Mouse (Mus musculus): ENCODE results near the gene Sdsl. TPM values are rescaled to one million over a fixed set of nuclear protein-coding genes. Genes with fewer than 3 reads are reported as not detected.

Sdsl gene
- polyA plus RNA-seq, 1 experiment from 2014 or later = 16.7 TPM

GRCm38 (mm10) chr5:120499202-120499601 is 26.6 kb upstream of the Sdsl start:
- H3K9ac ChIP-seq (ENCODE audit: low read length) = no peak overlapping the region
- no peaks in the 10 kb centered on the region for H3K27me3 ChIP-seq (ENCODE audit: control insufficient read depth, insufficient read depth, low read length)
- H3K4me1 ChIP-seq (ENCODE audit: control insufficient read depth, insufficient read depth, low read length) = peaks cover 11% of the 10 kb centered on the region
- H3K36me3 ChIP-seq (ENCODE audit: control insufficient read depth, insufficient read depth, low read length) = no peaks in the 10 kb centered on the region
- H3K27ac ChIP-seq (ENCODE audit: low read length) = no peak overlapping the region
- H3K9me3 ChIP-seq (replicated peaks; ENCODE audit: control insufficient read depth, low read length) = no peaks in the 10 kb centered on the region
- 85% methylated on average over 4 of the region's 4 CpGs for WGBS
- H3K4me3 ChIP-seq (replicated peaks; ENCODE audit: low read length) = no peak overlapping the region
- H3K4me2 ChIP-seq (ENCODE audit: low read depth, low read length) = no peak overlapping the region
- ATAC-seq (ENCODE audit: insufficient read depth, low FRiP score) = no peak

DNA sequence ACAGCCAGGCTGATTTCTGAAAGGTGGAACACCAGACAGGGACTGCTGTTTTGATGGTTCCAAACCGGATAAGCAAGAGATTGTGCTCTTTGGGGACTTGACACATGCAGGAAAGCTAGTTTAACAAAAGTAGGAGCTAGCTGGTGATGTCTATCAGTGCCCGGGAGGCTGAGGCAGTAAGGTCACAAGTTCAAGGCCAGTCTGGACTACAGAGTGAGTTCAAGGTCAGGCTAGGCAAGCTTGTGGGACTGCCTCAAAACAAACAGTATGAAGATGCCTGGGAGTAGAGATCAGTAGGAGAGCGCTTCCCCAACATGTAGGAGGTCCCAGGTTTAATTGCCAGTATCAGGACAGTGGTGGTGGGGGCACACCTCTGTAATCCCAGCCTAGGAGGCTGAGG is 24.5 kb upstream of the Sdsl start:
- no peak for ATAC-seq (ENCODE audit: insufficient read depth, low FRiP score)
- no peaks in the 10 kb centered on the region; the same call in 1 of the 2 replicates for H3K36me3 ChIP-seq (ENCODE audit: control insufficient read depth, insufficient read depth, low read length)
- H3K27ac ChIP-seq (ENCODE audit: low read length) = no peak overlapping the region
- no peak overlapping the region for H3K4me3 ChIP-seq (replicated peaks; ENCODE audit: low read length)
- peaks cover 3% of the 10 kb centered on the region for H3K4me1 ChIP-seq (ENCODE audit: control insufficient read depth, insufficient read depth, low read length)
- no peaks in the 10 kb centered on the region for H3K9me3 ChIP-seq (replicated peaks; ENCODE audit: control insufficient read depth, low read length)
- H3K27me3 ChIP-seq (ENCODE audit: control insufficient read depth, insufficient read depth, low read length) = no peaks in the 10 kb centered on the region
- no peak overlapping the region for H3K9ac ChIP-seq (ENCODE audit: low read length)
- H3K4me2 ChIP-seq (ENCODE audit: low read depth, low read length) = no peak overlapping the region
- 81% methylated on average over 3 of the region's 3 CpGs for WGBS

DNA sequence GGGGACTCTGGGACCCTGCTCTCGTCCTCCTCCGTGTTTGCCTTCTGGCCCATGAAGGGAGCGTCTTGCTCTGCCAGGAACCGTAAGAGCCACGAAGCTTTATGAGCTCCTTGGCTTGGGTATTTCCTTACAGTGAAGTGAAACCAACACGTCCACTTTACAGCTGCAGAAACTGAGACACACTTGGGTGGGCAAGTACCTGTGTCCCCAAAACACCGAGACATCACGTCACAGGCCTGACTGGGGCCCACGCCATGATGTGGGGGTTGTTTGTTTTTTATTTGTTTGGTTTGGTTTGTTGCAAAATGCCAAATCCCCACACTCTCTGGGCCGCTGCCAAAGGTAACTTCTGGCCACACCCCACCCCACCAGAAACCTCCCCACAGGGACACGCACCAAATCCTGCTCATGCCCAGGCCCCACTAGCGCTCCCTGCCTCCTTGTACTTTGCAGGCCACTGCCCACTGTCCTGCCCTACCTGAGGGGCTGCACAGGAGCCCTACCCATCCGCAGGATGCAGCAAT is 23.2 kb upstream of the Sdsl start:
- H3K4me2 ChIP-seq (ENCODE audit: low read depth, low read length) = no peak overlapping the region
- H3K4me1 ChIP-seq (ENCODE audit: control insufficient read depth, insufficient read depth, low read length) = no peaks in the 10 kb centered on the region
- no peaks in the 10 kb centered on the region for H3K9me3 ChIP-seq (replicated peaks; ENCODE audit: control insufficient read depth, low read length)
- H3K4me3 ChIP-seq (replicated peaks; ENCODE audit: low read length) = no peak overlapping the region
- H3K9ac ChIP-seq (ENCODE audit: low read length) = no peak overlapping the region
- WGBS = 90% methylated on average over 13 of the region's 13 CpGs
- no peak overlapping the region for H3K27ac ChIP-seq (ENCODE audit: low read length)
- no peak for ATAC-seq (ENCODE audit: insufficient read depth, low FRiP score)
- no peaks in the 10 kb centered on the region for H3K27me3 ChIP-seq (ENCODE audit: control insufficient read depth, insufficient read depth, low read length)
- no peaks in the 10 kb centered on the region; the same call in 1 of the 2 replicates for H3K36me3 ChIP-seq (ENCODE audit: control insufficient read depth, insufficient read depth, low read length)

- 79% methylated on average over 10 of the region's 10 CpGs for WGBS
- Histone ChIP-seq H3K27ac (ENCODE audit: low read length) (no peak overlapping the region), H3K4me2 (ENCODE audit: low read depth, low read length) (no peak overlapping the region), H3K9ac (ENCODE audit: low read length) (no peak overlapping the region), H3K9me3 (replicated peaks; ENCODE audit: control insufficient read depth, low read length) (no peaks in the 10 kb centered on the region), H3K4me1 (ENCODE audit: control insufficient read depth, insufficient read depth, low read length) (no peaks in the 10 kb centered on the region), H3K4me3 (replicated peaks; ENCODE audit: low read length) (no peak overlapping the region), H3K36me3 (ENCODE audit: control insufficient read depth, insufficient read depth, low read length) (no peaks in the 10 kb centered on the region; the same call in 1 of the 2 replicates), H3K27me3 (ENCODE audit: control insufficient read depth, insufficient read depth, low read length) (no peaks in the 10 kb centered on the region)
- ATAC-seq (ENCODE audit: insufficient read depth, low FRiP score) = no peak
Measured at GRCm38 (mm10) chr5:120495064-120495702, 22.6 kb upstream of the Sdsl start.

GRCm38 (mm10) chr5:120493873-120494395 is 21.3 kb upstream of the Sdsl start:
- WGBS = 86% methylated on average over 9 of the region's 9 CpGs
- no peak for ATAC-seq (ENCODE audit: insufficient read depth, low FRiP score)
- Histone ChIP-seq H3K27me3 (ENCODE audit: control insufficient read depth, insufficient read depth, low read length) (no peaks in the 10 kb centered on the region), H3K9ac (ENCODE audit: low read length) (no peak overlapping the region), H3K36me3 (ENCODE audit: control insufficient read depth, insufficient read depth, low read length) (no peaks in the 10 kb centered on the region; the same call in 1 of the 2 replicates), H3K4me2 (ENCODE audit: low read depth, low read length) (no peak overlapping the region), H3K4me1 (ENCODE audit: control insufficient read depth, insufficient read depth, low read length) (no peaks in the 10 kb centered on the region), H3K9me3 (replicated peaks; ENCODE audit: control insufficient read depth, low read length) (no peaks in the 10 kb centered on the region), H3K27ac (ENCODE audit: low read length) (no peak overlapping the region), H3K4me3 (replicated peaks; ENCODE audit: low read length) (no peak overlapping the region)

DNA sequence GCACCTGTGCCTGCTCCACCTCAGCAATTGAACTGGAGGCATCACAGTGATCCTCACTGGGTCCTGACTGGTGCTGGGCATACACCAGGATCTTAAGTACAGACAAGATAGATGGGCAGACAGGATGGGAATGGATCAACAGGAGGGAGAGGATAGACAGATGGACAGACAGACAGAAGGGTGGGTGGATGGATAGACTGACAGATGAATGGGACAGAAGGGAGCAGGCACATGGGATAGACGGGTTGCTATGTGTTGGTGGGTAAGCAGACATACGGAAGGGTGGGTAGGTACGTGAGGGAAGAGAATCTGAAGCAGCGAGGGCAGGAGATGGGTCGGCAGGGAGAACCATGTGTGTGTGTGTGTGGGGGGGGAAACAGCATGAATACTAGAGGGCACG is 20.8 kb upstream of the Sdsl start:
- H3K36me3 ChIP-seq (ENCODE audit: control insufficient read depth, insufficient read depth, low read length) = peaks cover under 1% of the 10 kb centered on the region
- WGBS = 93% methylated on average over 6 of the region's 6 CpGs
- no peak for ATAC-seq (ENCODE audit: insufficient read depth, low FRiP score)
- H3K4me1 ChIP-seq (ENCODE audit: control insufficient read depth, insufficient read depth, low read length) = no peaks in the 10 kb centered on the region
- no peak overlapping the region for H3K4me3 ChIP-seq (replicated peaks; ENCODE audit: low read length)
- no peak overlapping the region for H3K4me2 ChIP-seq (ENCODE audit: low read depth, low read length)
- no peaks in the 10 kb centered on the region for H3K9me3 ChIP-seq (replicated peaks; ENCODE audit: control insufficient read depth, low read length)
- H3K27me3 ChIP-seq (ENCODE audit: control insufficient read depth, insufficient read depth, low read length) = no peaks in the 10 kb centered on the region
- H3K27ac ChIP-seq (ENCODE audit: low read length) = no peak overlapping the region
- no peak overlapping the region for H3K9ac ChIP-seq (ENCODE audit: low read length)

- H3K36me3 ChIP-seq (ENCODE audit: control insufficient read depth, insufficient read depth, low read length) = peaks cover 8% of the 10 kb centered on the region
Measured at GRCm38 (mm10) chr5:120492437-120492836, 19.8 kb upstream of the Sdsl start.

DNA sequence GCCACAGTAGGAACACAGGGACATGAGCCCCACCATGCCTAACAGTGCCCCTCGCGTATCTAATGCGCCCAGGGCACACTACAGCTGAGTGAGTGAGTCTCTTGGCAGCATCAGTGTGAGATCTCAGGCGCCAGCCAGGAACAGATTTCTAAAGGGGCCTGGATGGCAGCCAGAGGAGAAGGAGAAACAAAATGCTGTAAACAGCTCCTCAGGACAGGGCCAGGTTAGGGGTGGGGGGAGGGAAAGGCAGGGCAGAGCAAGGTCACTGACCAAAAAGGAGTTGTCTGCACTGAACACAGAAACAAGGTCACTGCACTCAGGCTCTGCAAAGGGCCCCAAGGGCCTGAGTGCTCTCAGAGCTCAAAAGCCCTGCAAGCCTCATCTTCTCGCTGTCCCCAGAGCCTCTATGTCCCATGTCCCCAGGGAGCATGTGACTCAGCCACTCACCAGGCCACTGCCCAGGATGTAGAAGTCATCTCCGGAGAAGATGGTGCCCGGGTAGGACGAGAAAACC is 18.1 kb upstream of the Sdsl start:
- Histone ChIP-seq H3K27me3 (ENCODE audit: control insufficient read depth, insufficient read depth, low read length) (no peaks in the 10 kb centered on the region), H3K4me1 (ENCODE audit: control insufficient read depth, insufficient read depth, low read length) (no peaks in the 10 kb centered on the region), H3K27ac (ENCODE audit: low read length) (no peak overlapping the region), H3K9me3 (replicated peaks; ENCODE audit: control insufficient read depth, low read length) (no peaks in the 10 kb centered on the region), H3K4me3 (replicated peaks; ENCODE audit: low read length) (no peak overlapping the region), H3K9ac (ENCODE audit: low read length) (no peak overlapping the region), H3K4me2 (ENCODE audit: low read depth, low read length) (no peak overlapping the region), H3K36me3 (ENCODE audit: control insufficient read depth, insufficient read depth, low read length) (peaks cover 10% of the 10 kb centered on the region)
- ATAC-seq (ENCODE audit: insufficient read depth, low FRiP score) = no peak
- WGBS = 80% methylated on average over 8 of the region's 8 CpGs

More at GRCm38 (mm10) chr5:120492437-120492836, 19.8 kb upstream of the Sdsl start:
- H3K27me3 ChIP-seq (ENCODE audit: control insufficient read depth, insufficient read depth, low read length) = no peaks in the 10 kb centered on the region
- H3K4me3 ChIP-seq (replicated peaks; ENCODE audit: low read length) = no peak overlapping the region
- 69% methylated on average over 11 of the region's 11 CpGs for WGBS
- no peaks in the 10 kb centered on the region for H3K4me1 ChIP-seq (ENCODE audit: control insufficient read depth, insufficient read depth, low read length)
- H3K9ac ChIP-seq (ENCODE audit: low read length) = no peak overlapping the region
- H3K4me2 ChIP-seq (ENCODE audit: low read depth, low read length) = no peak overlapping the region
- ATAC-seq (ENCODE audit: insufficient read depth, low FRiP score) = no peak
- no peaks in the 10 kb centered on the region for H3K9me3 ChIP-seq (replicated peaks; ENCODE audit: control insufficient read depth, low read length)
- H3K27ac ChIP-seq (ENCODE audit: low read length) = no peak overlapping the region

GRCm38 (mm10) chr5:120487844-120488243 is 15.2 kb upstream of the Sdsl start:
- ATAC-seq (ENCODE audit: insufficient read depth, low FRiP score) = no peak
- Histone ChIP-seq H3K4me1 (ENCODE audit: control insufficient read depth, insufficient read depth, low read length) (no peaks in the 10 kb centered on the region), H3K27ac (ENCODE audit: low read length) (no peak overlapping the region), H3K27me3 (ENCODE audit: control insufficient read depth, insufficient read depth, low read length) (no peaks in the 10 kb centered on the region), H3K4me2 (ENCODE audit: low read depth, low read length) (no peak overlapping the region), H3K9ac (ENCODE audit: low read length) (no peak overlapping the region), H3K36me3 (ENCODE audit: control insufficient read depth, insufficient read depth, low read length) (peaks cover 17% of the 10 kb centered on the region; the same call in 1 of the 2 replicates), H3K4me3 (replicated peaks; ENCODE audit: low read length) (no peak overlapping the region), H3K9me3 (replicated peaks; ENCODE audit: control insufficient read depth, low read length) (no peaks in the 10 kb centered on the region)
- 78% methylated on average over 8 of the region's 8 CpGs for WGBS
